Mouse (Mus musculus) cerebellum, postnatal 36 days (tissue): ENCODE measurements around the gene Zglp1.
"Not testable (repeated sequence)": the region's sequence is repeated elsewhere in the genome, so short reads cannot be mapped to it uniquely, and the experiment has no call there.

Experiments
- DNase-seq, 2 experiments: peaks; one replicate each; pipeline ENCODE4 v3.0.0; 2021 to 2022; ENCODE audit warnings: mixed read lengths in 2 of 2

Zglp1 gene

GRCm38 (mm10) chr9:21062928-21063327 lies 4.0 kb downstream of the Zglp1 start:
- DNase-seq = no peak

GRCm38 (mm10) chr9:21051578-21051977 lies 15.3 kb downstream of the Zglp1 start:
- no peak for DNase-seq

GRCm38 (mm10) chr9:21045235-21045634 lies 21.7 kb downstream of the Zglp1 start:
- no peak for DNase-seq

GRCm38 (mm10) chr9:21044785-21045184 lies 22.1 kb downstream of the Zglp1 start:
- not testable (repeated sequence) for DNase-seq

DNA sequence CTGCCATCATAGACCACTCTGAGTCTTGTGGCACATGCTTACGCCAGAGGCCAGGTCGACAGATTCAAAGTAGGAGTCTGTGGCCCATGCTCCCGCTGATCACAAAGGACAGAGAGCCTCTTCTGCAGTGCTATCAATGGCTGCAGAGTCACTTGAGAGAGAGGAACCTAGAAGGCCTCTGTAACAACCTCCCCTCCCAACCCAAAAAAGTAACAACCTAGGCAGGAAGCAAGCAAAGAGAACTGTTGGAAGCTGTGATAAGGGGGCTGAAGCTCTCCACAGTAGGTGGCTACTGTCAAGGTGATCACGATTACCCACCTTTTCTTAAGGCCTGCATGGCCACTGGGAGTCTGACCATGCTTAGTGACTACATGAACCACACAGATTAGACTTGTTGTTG lies 23.3 kb downstream of the Zglp1 start:
- DNase-seq = no peak

DNA sequence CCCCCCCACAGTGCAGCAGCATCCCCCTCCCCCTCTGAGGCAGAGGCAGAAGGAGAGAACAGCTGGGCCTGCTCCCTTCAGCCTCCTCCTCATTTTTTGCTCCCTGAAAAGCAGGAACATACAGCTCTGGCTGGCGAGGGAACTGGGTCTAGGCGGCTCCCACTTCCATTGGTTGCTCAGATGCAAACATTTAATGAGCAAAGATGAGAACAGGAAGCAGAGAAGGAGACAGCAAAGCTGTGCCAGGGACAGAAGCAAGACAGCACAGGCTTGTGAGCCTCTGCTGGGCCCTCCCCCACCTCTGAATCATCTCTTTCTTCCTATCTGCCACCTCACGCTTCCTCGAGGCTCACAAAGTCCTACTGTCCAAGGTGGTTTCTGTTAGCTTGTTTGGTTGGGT lies 25.6 kb downstream of the Zglp1 start:
- DNase-seq = no peak

DNA sequence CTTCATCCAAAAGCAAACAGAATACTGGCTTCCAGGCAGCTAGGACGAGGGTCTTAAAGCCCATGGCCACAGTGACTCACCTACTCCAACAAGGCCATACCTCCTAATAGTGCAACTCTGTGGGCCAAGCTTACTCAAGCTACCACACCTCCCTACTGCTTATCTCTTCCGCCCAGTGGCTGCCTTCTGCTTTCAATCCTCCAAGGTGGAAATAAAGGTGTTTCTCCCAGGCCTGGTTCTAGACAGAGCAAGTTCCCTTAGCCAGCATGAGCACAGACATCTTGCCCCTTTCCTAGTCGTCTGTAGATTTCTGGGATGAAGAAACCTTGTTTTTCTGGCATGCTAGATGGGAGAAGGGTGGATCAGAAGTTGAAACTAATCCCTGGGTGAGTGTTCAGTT lies 27.1 kb downstream of the Zglp1 start:
- DNase-seq = no peak

DNA sequence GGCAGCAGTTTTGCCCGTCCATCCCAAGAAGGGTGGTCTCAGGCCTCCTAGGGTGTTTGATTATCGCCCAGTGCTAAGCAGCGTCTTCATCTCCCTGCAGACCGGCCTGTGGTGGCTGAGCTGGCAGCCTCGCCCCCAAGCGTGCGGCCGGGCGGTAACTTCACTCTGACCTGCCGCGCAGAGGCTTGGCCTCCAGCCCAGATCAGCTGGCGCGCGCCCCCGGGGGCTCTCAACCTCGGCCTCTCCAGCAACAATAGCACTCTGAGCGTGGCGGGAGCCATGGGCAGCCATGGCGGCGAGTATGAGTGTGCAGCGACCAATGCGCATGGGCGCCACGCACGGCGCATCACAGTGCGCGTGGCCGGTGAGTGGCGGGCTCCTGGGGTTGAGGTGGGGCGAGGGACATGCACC lies 29.4 kb downstream of the Zglp1 start:
- DNase-seq = peak; percentile 23 to 25

DNA sequence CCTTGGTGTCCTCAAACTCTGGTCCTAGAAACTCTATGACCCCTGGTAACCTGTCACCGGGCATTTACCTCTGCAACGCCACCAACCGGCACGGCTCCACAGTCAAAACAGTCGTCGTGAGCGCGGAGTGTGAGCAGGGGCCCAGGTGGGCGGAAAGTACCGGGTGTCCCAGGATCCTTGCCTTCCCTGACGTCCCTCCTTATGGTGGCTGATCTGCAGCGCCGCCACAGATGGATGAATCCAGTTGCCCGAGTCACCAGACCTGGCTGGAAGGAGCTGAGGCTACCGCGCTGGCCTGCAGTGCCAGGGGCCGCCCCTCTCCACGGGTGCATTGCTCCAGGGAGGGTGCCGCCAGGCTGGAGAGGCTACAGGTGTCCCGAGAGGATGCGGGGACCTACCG lies 30.2 kb downstream of the Zglp1 start:
- no peak for DNase-seq

DNA sequence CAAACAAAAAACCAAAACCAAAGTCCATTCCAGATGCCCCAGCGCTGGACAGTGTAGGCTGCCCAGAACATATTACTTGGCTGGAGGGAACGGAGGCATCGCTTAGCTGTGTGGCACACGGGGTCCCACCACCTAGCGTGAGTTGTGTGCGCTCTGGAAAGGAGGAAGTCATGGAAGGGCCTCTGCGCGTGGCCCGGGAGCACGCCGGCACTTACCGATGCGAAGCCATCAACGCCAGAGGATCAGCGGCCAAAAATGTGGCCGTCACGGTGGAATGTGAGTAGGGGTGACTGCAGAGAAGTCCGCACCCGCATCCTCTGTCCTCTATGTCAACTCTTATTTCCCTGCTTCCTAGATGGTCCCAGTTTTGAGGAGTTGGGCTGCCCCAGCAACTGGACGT lies 30.7 kb downstream of the Zglp1 start:
- DNase-seq = no peak

DNA sequence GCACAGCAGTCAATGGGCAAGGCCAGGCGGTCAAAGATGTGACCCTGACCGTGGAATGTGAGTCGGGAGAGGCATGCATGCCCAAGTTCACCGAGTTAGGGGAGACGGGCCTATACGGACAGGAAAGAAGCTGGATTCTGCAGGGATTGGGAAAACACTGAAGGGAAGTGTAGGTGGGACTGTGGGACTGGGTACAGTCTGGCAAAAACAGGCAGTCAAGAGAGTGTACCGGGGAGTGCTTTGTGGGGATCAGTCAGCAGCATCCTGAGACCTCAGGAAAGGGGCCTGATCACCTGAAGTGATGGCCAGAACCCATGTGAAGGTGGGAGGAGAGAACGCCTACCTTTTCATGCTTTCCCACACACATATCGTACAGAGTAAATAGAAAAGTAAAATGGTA lies 31.3 kb downstream of the Zglp1 start:
- DNase-seq = no peak

DNA sequence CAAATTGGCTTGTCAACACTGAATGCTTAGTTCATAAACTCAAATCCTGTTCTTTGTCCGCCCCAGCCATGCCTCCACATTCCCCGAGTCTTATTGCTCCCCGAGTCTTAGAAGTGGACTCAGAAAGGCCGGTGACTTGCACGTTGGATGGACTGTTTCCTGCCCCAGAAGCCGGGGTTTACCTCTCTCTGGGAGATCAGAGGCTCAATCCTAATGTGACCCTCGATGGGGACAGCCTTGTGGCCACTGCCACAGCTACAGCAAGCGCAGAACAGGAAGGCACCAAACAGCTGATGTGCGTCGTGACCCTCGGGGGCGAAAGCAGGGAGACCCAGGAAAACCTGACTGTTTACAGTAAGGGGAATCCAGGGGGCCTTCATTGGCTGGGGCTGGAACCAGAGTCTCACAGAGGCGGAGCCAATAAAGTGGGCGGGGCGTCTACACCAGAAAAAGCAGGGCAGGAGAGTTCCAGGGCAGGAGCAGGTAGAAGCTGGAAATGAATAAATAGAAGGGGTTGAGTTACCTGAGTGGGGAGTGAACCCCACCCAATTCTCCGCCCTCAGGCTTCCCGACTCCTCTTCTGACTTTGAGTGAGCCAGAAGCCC lies 32.3 kb downstream of the Zglp1 start:
- no peak for DNase-seq

DNA sequence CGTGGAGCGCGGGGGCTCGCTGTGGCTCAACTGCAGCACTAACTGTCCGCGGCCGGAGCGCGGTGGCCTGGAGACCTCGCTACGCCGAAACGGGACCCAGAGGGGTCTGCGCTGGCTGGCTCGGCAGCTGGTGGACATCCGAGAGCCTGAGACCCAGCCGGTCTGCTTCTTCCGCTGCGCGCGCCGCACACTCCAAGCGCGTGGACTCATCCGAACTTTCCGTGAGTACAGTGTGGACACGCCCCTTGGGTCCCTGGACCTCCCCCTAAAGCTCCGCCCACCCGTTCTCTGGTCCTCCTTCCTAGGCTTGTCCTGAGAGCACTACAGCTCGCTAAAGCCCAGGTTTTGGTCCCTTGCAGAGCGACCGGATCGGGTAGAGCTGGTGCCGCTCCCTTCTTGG lies 33.8 kb downstream of the Zglp1 start:
- no peak for DNase-seq

DNA sequence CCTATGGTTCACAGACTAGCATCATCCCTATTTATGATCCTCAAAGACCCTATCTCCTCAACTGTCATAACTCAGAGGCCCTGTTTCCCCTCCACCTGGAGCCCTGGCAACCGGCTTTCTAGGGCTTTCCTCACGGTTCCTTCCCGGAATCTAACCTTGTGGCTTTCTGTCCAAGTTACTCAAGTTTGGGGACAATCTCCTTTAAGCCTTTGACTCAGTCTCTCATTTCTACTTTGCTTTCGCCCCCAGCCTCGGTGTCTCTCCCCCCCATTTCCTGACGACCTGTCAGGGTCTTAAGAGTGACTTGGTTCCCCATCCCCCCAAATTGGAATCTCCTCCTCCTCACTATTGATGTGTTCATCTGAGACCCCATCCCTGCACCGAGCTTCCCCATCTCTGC lies 34.4 kb downstream of the Zglp1 start:
- DNase-seq = no peak

- no peak for DNase-seq
These were observed 35.0 kb downstream of the Zglp1 start, which contains the start of gene Icam5 for GRCm38 (mm10) chr9:21031896-21032351. TSS of gene Icam5 (plus strand) at chr9:21032073.

DNA sequence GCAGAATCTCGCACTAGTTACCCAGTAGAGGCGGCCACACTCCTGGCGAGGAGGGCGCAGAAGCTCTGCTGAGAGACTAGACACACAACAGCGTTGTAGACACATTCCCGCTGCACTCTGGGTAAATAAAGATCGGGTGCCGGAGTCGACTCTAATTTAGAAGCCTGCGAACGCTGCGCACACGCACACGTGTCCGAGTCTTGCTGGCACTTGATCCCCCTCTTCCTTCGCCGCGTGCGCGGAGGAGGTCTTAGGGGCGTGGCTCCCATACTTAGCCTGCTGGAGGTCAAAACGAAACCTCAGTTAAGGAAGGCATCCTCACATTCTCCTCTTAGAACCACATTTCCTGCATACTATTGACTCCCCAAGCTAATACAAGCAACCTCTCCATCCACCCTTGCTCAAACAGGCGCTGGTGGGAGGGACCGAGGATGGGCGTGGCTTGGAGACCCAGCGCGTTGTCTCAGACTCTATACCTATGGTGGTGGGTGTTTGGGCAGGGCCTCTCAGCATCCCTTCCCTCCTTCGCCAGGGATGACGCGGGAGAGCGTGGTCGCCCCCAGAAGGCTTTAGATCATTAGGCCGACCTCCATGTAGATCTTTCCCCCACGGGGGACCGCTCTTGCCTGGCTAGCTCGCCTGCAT lies 35.5 kb downstream of the Zglp1 start:
- DNase-seq = peak; percentile 15 to 27

DNA sequence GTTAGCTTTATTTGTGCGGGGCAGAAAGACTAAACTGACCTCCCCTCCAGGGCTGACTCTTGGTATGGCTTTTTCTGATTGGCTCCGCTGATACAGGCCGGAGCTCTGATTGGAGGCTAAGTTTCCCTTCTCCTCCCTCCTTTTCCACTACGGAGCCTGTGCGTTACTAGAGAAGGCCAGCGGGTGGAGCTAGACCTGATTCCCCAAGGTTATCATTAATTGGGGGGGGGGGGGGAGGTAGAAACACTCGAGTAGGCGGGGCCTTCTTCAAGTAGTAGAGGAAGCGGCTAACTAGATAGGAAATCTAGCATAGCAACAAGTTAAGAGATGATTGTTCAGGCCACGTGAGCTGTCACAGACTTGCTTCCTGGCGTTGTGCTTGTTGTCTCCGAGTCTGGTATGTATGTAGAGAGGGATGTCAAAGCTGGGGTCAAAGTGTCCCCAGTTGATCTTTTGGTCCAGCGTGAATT lies 36.1 kb downstream of the Zglp1 start:
- DNase-seq = peak; percentile 76 to 78

DNA sequence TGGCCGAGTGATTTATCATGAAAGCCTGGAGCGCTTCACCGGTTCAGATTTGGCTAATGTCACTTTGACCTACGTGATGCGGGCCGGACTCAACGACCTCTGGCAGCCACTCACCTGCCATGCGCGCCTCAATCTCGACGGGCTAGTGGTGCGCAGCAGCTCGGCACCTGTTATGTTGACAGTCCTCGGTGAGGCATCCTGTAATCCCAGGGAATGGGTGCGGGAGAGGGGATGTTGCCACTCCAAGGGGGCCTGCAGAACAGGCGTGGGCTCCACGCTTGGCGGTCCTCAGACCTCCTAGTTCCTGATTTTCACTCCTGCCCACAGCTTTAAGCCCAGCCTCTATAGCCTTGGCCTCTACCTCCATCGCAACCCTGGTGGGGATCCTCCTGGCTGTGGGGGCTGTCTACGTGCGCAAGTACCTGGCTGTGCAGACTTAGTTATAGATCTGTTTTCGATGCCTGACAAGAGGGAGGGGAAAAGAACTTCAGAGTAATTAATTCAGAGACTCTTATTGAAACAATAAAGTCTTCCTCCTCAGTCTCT lies 36.8 kb downstream of the Zglp1 start:
- DNase-seq = no peak

DNA sequence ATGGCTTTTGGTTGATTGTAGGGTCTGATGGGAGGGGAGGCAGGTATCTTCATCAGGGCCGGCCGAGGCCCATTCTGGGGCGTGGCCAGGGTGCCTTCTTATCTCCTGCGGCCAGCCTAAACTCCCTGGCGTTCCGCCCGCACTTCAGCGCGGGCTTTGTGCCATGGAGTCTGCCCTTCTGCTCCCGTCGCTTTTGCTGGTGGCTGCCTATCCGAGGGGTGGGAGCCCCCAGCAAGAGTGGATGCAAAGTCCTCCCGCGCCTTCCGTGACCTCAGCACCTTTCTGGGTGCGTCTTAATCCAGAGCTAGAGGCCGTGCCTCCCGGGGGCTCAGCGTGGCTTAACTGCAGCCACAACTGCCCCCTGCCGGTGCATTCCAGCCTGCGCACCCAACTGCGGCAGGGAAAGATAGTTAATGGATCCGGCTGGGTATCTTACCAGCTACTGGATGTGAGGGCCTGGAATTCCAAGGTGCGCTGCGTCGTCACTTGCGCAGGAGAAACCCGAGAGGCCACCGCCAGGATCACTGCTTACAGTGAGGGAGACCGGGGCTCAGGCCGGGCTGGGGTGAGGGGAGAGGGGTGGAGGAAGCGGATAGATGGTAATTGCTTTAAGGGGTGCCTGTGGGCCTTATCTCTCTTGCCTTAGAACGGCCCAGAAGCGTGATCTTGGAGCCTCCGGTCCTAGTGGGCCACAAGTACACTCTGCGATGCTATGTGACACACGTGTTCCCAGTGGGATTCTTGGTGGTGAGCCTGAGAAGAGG lies 37.4 kb downstream of the Zglp1 start, which contains the start of gene Icam4:
TSS of gene Icam4 (plus strand) at position 83 of the 764 bp plus-strand sequence.
- peak; percentile 58 to 66 for DNase-seq

GRCm38 (mm10) chr9:21028560-21029110 lies 38.3 kb downstream of the Zglp1 start:
- DNase-seq = no peak

GRCm38 (mm10) chr9:21027774-21028290 lies 39.1 kb downstream of the Zglp1 start:
- DNase-seq = no peak

- no peak for DNase-seq
These were observed 40.0 kb downstream of the Zglp1 start for GRCm38 (mm10) chr9:21026849-21027248.
